7 mouse cellular contexts compared by ENCODE assay signal in the genomic region with DNA sequence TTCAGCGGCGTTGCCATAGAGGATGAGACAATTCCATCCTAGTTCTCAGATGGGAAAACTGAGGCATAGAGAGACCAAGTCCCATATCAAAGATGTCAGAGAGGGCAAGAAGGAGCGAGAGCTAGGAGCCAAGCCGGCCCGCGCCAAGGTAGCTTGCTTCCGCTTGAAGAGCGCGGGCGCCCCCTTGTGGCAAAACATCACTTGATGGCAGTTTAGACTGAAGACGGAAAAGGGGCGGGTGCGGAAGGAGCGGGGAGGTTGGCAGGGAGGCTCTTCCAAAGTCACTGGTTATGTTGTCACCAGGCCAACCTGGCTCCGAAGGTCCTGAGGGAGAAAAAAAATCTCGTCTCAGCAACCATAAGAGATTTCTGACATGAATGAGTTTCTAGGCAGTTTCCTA. TPM values are rescaled to one million over a fixed set of nuclear protein-coding genes. Genes with fewer than 3 reads are reported as not detected.
DNase-seq lines count a peak whose midpoint lies in the region; ATAC-seq lines count a peak whose summit lies in the region.

No protein-coding gene starts in this region.

- peak; percentile 91 for DNase-seq in R1 (ENCODE audit: low read depth, low spot score)
- peak; percentile 67 to 85 for DNase-seq in cerebellum, adult 18-20 months
- DNase-seq in forelimb bud, embryonic 11.5 days (ENCODE audit: low read depth, low spot score): peak; percentile 93
- peak; percentile 96 for DNase-seq in hindbrain, embryonic 14.5 days (ENCODE audit: low spot score)
- peak; percentile 89 to 94 for DNase-seq in left cerebral cortex, adult 18-20 months (ENCODE audit: low spot score in 2 of 2)
- DNase-seq in right cerebral cortex, postnatal 4 days: peak; percentile 99

- no peak overlapping the region for H3K4me2 ChIP-seq in hindbrain, embryonic 14.5 days (replicated peaks)

- WGBS in hindbrain, embryonic 14.5 days: 3% methylated on average over 16 of the region's 16 CpGs

- no peaks in the 10 kb centered on the region for H3K9me3 ChIP-seq in hindbrain, embryonic 14.5 days (ENCODE audit: control insufficient read depth, low read length)

- ATAC-seq in hindbrain, embryonic 14.5 days (ENCODE audit: low FRiP score): no peak
- peak; percentile 93 for ATAC-seq in megakaryocyte-erythroid progenitor cell, adult 5-6 weeks (replicated peaks; ENCODE audit: low FRiP score, low TSS enrichment, poor library complexity, severe bottlenecking)

- H3K4me3 ChIP-seq in hindbrain, embryonic 14.5 days (replicated peaks; ENCODE audit: low read length): no peak overlapping the region

- no peak overlapping the region for H3K27ac ChIP-seq in hindbrain, embryonic 14.5 days

- H3K9ac ChIP-seq in hindbrain, embryonic 14.5 days: no peak overlapping the region

- no peaks in the 10 kb centered on the region for H3K4me1 ChIP-seq in hindbrain, embryonic 14.5 days (replicated peaks; ENCODE audit: control insufficient read depth, insufficient read depth, low read length)

- peaks cover 14% of the 10 kb centered on the region for H3K27me3 ChIP-seq in hindbrain, embryonic 14.5 days (ENCODE audit: control insufficient read depth, insufficient read depth, low read length)

- no peaks in the 10 kb centered on the region for H3K36me3 ChIP-seq in hindbrain, embryonic 14.5 days (replicated peaks; ENCODE audit: control insufficient read depth, insufficient read depth)

RNA-seq across cellular contexts. Expression of a gene that starts 27.7 kb away (rescaled TPM):
- 17.5 and 20.2 TPM in 2 replicates for polyA plus RNA-seq in hindbrain, embryonic 14.5 days (2014; fragmentation: Nextera tagmentation; extraction: Ambion mirVana)
- total RNA-seq in left cerebral cortex, adult 18-20 months (2021): 10 to 100 TPM; 19.5 to 20.4 TPM
- total RNA-seq in megakaryocyte-erythroid progenitor cell, adult 5-6 weeks (2014; fragmentation: Nextera tagmentation): 21.3 and 57.4 TPM in 2 replicates
- total RNA-seq in megakaryocyte-erythroid progenitor cell, adult 5-6 weeks (2017): 24.7 and 33.2 TPM in 2 replicates
